Mouse (Mus musculus) neural tube, embryonic 11.5 days (tissue): ENCODE measurements at regions not wholly inside any gene's neighbourhood (a gene's known extent, or its start where the extent isn't known, plus 50 kb on each side); places are given as distances from the start of the nearest gene placed in this dataset.

Experiments
- ATAC-seq: fragments of 200-750 bp; cut with Nextera tagmentation; 2 replicates; pipeline ENCODE4 v1.8.0; 2017; ENCODE audit warnings: moderate number of reproducible peaks, mild to moderate bottlenecking, moderate TSS enrichment, moderate library complexity; ENCODE audit not compliant: insufficient read depth, low FRiP score, low TSS enrichment
- DNase-seq: peaks from one replicate; pipeline ENCODE4 v3.0.0-alpha.2; 2015; ENCODE audit warnings: low spot score
- H3K27ac ChIP-seq: fragments of 300-500 bp; sonication (generic); 2 replicates; pipeline ENCODE4 v1.5.1; 2014; ENCODE audit warnings: low read depth, mild to moderate bottlenecking, low read length
- H3K27me3 ChIP-seq: fragments of 300-500 bp; sonication (generic); 2 replicates; pipeline ENCODE4 v1.6.1; 2014; ENCODE audit warnings: mild to moderate bottlenecking, low read length, mixed read lengths; ENCODE audit not compliant: control insufficient read depth, insufficient read depth
- H3K36me3 ChIP-seq: fragments of 300-500 bp; sonication (generic); 2 replicates; pipeline ENCODE4 v1.6.1; 2014; ENCODE audit warnings: mild to moderate bottlenecking, low read length, moderate library complexity, mixed read lengths; ENCODE audit not compliant: control insufficient read depth, insufficient read depth
- H3K4me1 ChIP-seq: fragments of 300-500 bp; sonication (generic); 2 replicates; pipeline ENCODE4 v1.6.1; 2014; ENCODE audit warnings: low read length, mixed read lengths; ENCODE audit not compliant: control insufficient read depth, insufficient read depth
- H3K4me2 ChIP-seq: fragments of 300-500 bp; sonication (generic); 2 replicates; pipeline ENCODE4 v1.6.1; 2014; ENCODE audit warnings: low read depth, mild to moderate bottlenecking, moderate library complexity
- H3K4me3 ChIP-seq: fragments of 300-500 bp; sonication (generic); 2 replicates; pipeline ENCODE4 v1.5.1; 2014; ENCODE audit warnings: low read depth, low read length
- H3K9ac ChIP-seq: fragments of 300-500 bp; sonication (generic); 2 replicates; pipeline ENCODE4 v1.6.1; 2014; ENCODE audit warnings: mild to moderate bottlenecking, low read length
- H3K9me3 ChIP-seq: fragments of 300-500 bp; sonication (generic); 2 replicates; pipeline ENCODE4 v1.6.1; 2016; ENCODE audit warnings: low read length; ENCODE audit not compliant: control insufficient read depth
- WGBS: fragments of 180-500 bp; shearing (Covaris S2); extraction: QIAGEN DNeasy Blood & Tissue Kit; methylation state at CpG from one replicate; pipeline ENCODE4 v1.1.7; 2014; 5-methylcytosine and 5-hydroxymethylcytosine counted together

DNA sequence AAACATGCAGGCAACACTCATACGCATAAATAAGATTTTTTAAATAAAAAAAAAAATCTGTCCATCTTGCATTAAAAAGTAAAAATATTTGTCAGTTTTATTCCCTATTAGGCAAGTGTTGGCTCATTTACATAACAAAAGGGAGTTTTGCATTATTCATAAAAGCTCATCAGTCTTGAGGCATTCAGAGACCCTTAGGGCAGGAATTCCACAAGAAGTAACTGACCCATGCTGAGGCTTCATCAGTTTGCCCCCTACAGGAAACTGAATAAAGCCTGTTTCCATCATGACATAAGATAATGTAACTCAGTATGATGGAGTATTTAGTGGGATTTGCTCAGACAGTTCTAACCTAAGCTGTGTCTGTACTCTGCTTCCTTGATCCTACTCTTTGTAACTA is 81.2 kb upstream of the Mms22l start:
- no peak overlapping the region for H3K9ac ChIP-seq
- no peaks in the 10 kb centered on the region for H3K27me3 ChIP-seq
- no peaks in the 10 kb centered on the region for H3K4me1 ChIP-seq
- 97% methylated on average over 1 of the region's 1 CpGs for WGBS
- H3K9me3 ChIP-seq = no peaks in the 10 kb centered on the region
- H3K27ac ChIP-seq = no peak overlapping the region
- H3K4me3 ChIP-seq = no peak overlapping the region
- H3K4me2 ChIP-seq = no peak overlapping the region
- DNase-seq (no peak), ATAC-seq (no peak)
- H3K36me3 ChIP-seq = no peaks in the 10 kb centered on the region

DNA sequence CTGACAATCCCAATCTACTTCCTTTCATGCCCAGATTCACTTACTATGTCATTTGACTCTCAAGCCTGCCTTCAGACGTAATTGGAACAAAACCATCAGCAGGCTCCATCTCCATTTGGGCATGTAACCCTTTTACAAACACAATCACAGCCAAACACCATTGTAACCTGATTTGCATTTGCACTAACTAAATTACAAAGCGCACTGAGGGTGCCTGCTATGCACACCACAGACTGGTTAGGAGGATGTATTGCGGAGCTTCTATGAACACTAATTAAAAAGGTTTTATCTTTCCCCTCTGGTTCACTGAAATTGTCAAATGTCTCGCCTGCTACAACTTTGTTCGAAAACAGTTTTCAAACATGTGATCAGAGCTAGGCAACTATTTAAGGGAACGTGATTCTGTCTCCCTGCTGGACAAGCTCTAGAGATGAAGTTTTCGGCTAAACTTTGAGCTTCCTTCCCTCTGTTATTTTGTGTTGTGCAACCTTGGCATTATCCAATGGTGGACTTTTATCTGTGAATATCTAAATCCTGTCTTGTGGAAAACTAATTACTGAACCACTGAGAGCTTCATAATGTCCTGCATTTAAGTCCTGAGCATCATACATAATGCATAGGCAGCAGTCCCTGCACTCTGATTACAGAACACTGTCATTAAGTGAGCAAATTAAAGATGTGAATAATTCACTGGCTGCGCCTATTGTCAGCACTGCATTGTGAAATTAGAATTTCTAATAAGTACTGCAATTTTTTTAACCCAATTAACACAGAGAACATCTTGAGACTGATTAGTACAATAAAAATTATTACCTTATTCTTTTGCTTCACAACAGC is 66.9 kb upstream of the Mms22l start:
- Histone ChIP-seq H3K27ac (no peak overlapping the region), H3K36me3 (no peaks in the 10 kb centered on the region), H3K9ac (no peak overlapping the region), H3K27me3 (no peaks in the 10 kb centered on the region), H3K4me3 (no peak overlapping the region), H3K4me2 (no peak overlapping the region), H3K4me1 (no peaks in the 10 kb centered on the region), H3K9me3 (no peaks in the 10 kb centered on the region)
- peak; percentile 82 for ATAC-seq
- peak; percentile 12 for DNase-seq
- WGBS = 50% methylated on average over 8 of the region's 8 CpGs

DNA sequence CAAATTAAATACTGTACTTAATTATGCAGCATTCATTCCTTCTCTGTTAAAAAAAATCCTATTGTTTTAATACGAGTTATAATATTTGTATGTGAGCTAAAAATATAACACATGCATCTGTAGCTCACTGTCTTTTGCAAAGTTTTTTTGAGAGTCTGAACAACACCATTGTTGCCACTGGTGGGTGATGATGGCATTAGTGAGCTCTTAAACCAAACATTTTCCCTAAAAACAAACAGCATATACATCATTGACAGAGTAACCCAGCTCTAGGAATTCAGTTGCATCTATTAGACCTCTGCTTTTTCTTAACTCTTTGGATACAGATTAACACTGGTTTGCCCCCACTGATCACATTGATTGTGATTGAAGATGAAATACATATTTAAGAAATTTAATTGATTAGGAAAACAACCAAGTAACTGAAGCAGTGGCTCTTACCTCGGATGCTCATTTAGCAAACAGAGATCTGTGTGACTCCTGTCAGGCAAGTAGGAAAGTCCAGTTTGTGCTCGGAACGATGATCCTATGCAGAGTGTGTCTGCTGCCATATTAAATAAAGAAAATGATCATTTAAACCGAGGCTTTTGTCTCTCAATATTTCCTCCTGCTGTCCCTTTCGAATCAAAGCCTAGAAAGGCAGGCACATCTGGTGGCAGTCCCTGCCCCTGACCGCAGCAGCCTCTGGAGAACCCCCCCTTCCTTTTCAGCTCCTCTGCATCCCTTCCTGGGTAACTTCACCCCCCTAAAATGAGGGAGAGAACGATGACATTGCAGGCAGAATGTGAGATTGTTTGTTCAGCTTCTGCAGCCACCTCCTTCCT is 66.1 kb upstream of the Mms22l start:
- Histone ChIP-seq H3K27ac (no peak overlapping the region), H3K4me2 (no peak overlapping the region), H3K9me3 (no peaks in the 10 kb centered on the region), H3K27me3 (no peaks in the 10 kb centered on the region), H3K9ac (no peak overlapping the region), H3K4me3 (no peak overlapping the region), H3K36me3 (no peaks in the 10 kb centered on the region), H3K4me1 (no peaks in the 10 kb centered on the region)
- DNase-seq (no peak), ATAC-seq (peak; percentile 32)
- WGBS = 61% methylated on average over 8 of the region's 8 CpGs

DNA sequence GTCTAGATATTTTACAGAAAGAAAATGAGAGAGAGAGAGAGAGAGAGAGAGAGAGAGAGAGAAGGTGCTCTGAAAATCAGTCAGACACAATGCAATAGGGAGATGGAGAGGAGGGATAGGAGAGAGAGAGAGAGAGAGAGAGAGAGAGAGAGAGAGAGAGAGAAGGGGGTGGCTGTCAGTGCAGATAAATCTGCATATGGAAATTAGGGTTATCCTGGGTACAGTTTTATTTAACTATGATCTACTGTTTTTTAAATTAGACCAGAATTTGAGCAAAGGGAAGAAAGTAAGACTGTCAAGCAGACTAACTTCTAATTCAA is 65.5 kb upstream of the Mms22l start:
- DNase-seq = no peak
- no peak overlapping the region for H3K4me3 ChIP-seq
- no peaks in the 10 kb centered on the region for H3K9me3 ChIP-seq
- ATAC-seq = no peak
- H3K27ac ChIP-seq = no peak overlapping the region
- H3K4me1 ChIP-seq = no peaks in the 10 kb centered on the region
- no peak overlapping the region for H3K4me2 ChIP-seq
- no peaks in the 10 kb centered on the region for H3K36me3 ChIP-seq
- no peaks in the 10 kb centered on the region for H3K27me3 ChIP-seq
- H3K9ac ChIP-seq = no peak overlapping the region

DNA sequence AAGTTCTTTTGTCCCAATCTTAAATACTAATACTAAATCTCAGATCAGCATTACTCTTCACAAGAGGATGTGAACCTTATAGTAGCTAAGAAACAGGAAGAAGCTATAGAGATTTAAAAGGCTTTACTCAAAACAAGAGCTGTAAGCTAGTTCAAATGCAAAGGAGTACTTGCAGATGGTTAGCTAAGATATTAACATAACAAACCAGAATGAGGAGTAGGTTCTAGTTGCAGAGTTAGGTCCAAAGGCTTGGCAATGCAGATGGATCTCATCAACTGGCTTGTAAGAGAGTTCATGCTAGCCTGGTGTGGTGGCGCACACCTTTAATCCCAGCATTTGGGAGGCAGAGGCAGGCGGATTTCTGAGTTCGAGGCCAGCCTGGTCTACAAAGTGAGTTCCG is 59.0 kb upstream of the Mms22l start:
- no peak overlapping the region for H3K27ac ChIP-seq
- no peaks in the 10 kb centered on the region for H3K9me3 ChIP-seq
- H3K9ac ChIP-seq = no peak overlapping the region
- H3K4me2 ChIP-seq = no peak overlapping the region
- no peaks in the 10 kb centered on the region for H3K27me3 ChIP-seq
- no peaks in the 10 kb centered on the region for H3K4me1 ChIP-seq
- no peak overlapping the region for H3K4me3 ChIP-seq
- no peak for DNase-seq
- no peak for ATAC-seq
- H3K36me3 ChIP-seq = no peaks in the 10 kb centered on the region
- 89% methylated on average over 4 of the region's 4 CpGs for WGBS
